Mouse (Mus musculus): ENCODE data around the gene Map2k2.

- TF ChIP-seq POLR2A (IDR thresholded peaks at IDR 0.05; ENCODE audit: borderline replicate concordance, insufficient read depth, low read length) (no peak), CTCF (IDR thresholded peaks at IDR 0.05; ENCODE audit: borderline replicate concordance, insufficient read depth, low read depth, low read length) (no peak)
Observed at GRCm38 (mm10) chr10:81075734-81076133, 30.0 kb upstream of the Map2k2 start.
